Mouse (Mus musculus): ENCODE results near the gene Chst5.
"Not testable (repeated sequence)": the region's sequence is repeated elsewhere in the genome, so short reads cannot be mapped to it uniquely, and the experiment has no call there.

Chst5 gene

GRCm38 (mm10) chr8:111871278-111871677, 39.0 kb downstream of the Chst5 start:
- DNase-seq = no peak

GRCm38 (mm10) chr8:111870379-111870778, 39.9 kb downstream of the Chst5 start:
- DNase-seq = no peak

GRCm38 (mm10) chr8:111868664-111869063, 41.6 kb downstream of the Chst5 start:
- DNase-seq = no peak

- no peak for DNase-seq
Observed at GRCm38 (mm10) chr8:111865857-111866256, 44.4 kb downstream of the Chst5 start.

GRCm38 (mm10) chr8:111865130-111865852, 45.0 kb downstream of the Chst5 start:
- DNase-seq = no peak

GRCm38 (mm10) chr8:111864648-111865047, 45.6 kb downstream of the Chst5 start:
- DNase-seq = no peak

GRCm38 (mm10) chr8:111863280-111863679, 47.0 kb downstream of the Chst5 start:
- DNase-seq = no peak

GRCm38 (mm10) chr8:111855977-111856376, 54.3 kb downstream of the Chst5 start:
- no peak for DNase-seq

- DNase-seq = peak; percentile 95 to 97
Observed at GRCm38 (mm10) chr8:111853861-111854501, 56.3 kb downstream of the Chst5 start, which contains the start of gene Cfdp1. Gene Cfdp1 (minus strand): TSS chr8:111854291.

GRCm38 (mm10) chr8:111853219-111853618, 57.0 kb downstream of the Chst5 start:
- DNase-seq = not testable (repeated sequence)

- no peak for DNase-seq
Observed at GRCm38 (mm10) chr8:111846746-111847145, 63.5 kb downstream of the Chst5 start.
